Mouse (Mus musculus) liver, adult (tissue): Measurements from ENCODE around the gene Rtl6.

Experiments used
- GATA4 ChIP-seq: IDR thresholded peaks from 2 replicates; pipeline ENCODE4 v1.6.1; 2014; ENCODE audit warnings: mild to moderate bottlenecking, low read length; ENCODE audit not compliant: insufficient replicate concordance

The Rtl6 gene

GRCm38 (mm10) chr15:84556674-84557073 is 949 bp downstream of the Rtl6 start:
- no peak for TF ChIP-seq GATA4

- TF ChIP-seq GATA4, result no peak
Measured at GRCm38 (mm10) chr15:84551065-84551464, 6.6 kb downstream of the Rtl6 start.

- no peak for TF ChIP-seq GATA4
Measured at GRCm38 (mm10) chr15:84549291-84549797, 8.3 kb downstream of the Rtl6 start.

- TF ChIP-seq GATA4, result no peak
Measured at GRCm38 (mm10) chr15:84546028-84546427, 11.6 kb downstream of the Rtl6 start.

- no peak for TF ChIP-seq GATA4
Measured at GRCm38 (mm10) chr15:84541175-84541574, 16.4 kb downstream of the Rtl6 start.

- no peak for TF ChIP-seq GATA4
Measured at GRCm38 (mm10) chr15:84538974-84539588, 18.5 kb downstream of the Rtl6 start.

- TF ChIP-seq GATA4, result no peak
Measured at GRCm38 (mm10) chr15:84537117-84537516, 20.5 kb downstream of the Rtl6 start.

- TF ChIP-seq GATA4, result no peak
Measured at GRCm38 (mm10) chr15:84536611-84537010, 21.0 kb downstream of the Rtl6 start.

GRCm38 (mm10) chr15:84535953-84536352 is 21.7 kb downstream of the Rtl6 start:
- TF ChIP-seq GATA4, result no peak

- TF ChIP-seq GATA4, result no peak
Measured at GRCm38 (mm10) chr15:84532211-84532610, 25.4 kb downstream of the Rtl6 start.

GRCm38 (mm10) chr15:84531535-84531934 is 26.1 kb downstream of the Rtl6 start:
- TF ChIP-seq GATA4, result no peak

GRCm38 (mm10) chr15:84526921-84527320 is 30.7 kb downstream of the Rtl6 start:
- TF ChIP-seq GATA4, result no peak

GRCm38 (mm10) chr15:84525222-84525883 is 32.3 kb downstream of the Rtl6 start:
- no peak for TF ChIP-seq GATA4

- no peak for TF ChIP-seq GATA4
Measured at GRCm38 (mm10) chr15:84522953-84523689, 34.5 kb downstream of the Rtl6 start.

- TF ChIP-seq GATA4, result no peak
Measured at GRCm38 (mm10) chr15:84521486-84521885, 36.1 kb downstream of the Rtl6 start.

GRCm38 (mm10) chr15:84518540-84518939 is 39.1 kb downstream of the Rtl6 start:
- TF ChIP-seq GATA4, result no peak
